Mouse (Mus musculus) erythroblast, embryonic 14.5 days (primary cell): ENCODE measurements around the gene Grem1. TPM values are rescaled to one million over a fixed set of nuclear protein-coding genes. Genes with fewer than 3 reads are reported as not detected.

ENCODE experiments used
- H3K27me3 ChIP-seq: 2 replicates; pipeline ENCODE4 v1.6.1; 2012; ENCODE audit warnings: inconsistent platforms; ENCODE audit not compliant: control insufficient read depth
- H3K36me3 ChIP-seq: 2 replicates; pipeline ENCODE4 v1.6.1; 2012; ENCODE audit warnings: mild to moderate bottlenecking, inconsistent platforms; ENCODE audit not compliant: control insufficient read depth
- H3K4me1 ChIP-seq: 2 replicates; pipeline ENCODE4 v1.6.1; 2012; ENCODE audit warnings: inconsistent platforms; ENCODE audit not compliant: control insufficient read depth
- H3K4me3 ChIP-seq: replicated peaks from 2 replicates; pipeline ENCODE3; 2012; ENCODE audit warnings: moderate library complexity, mild to moderate bottlenecking, inconsistent platforms
- H3K9me3 ChIP-seq: 2 replicates; pipeline ENCODE4 v1.6.1; 2012; ENCODE audit warnings: low read length, inconsistent platforms, mixed read lengths; ENCODE audit not compliant: control insufficient read depth
- GATA1 ChIP-seq: IDR thresholded peaks from 2 replicates; pipeline ENCODE4 v1.6.1; 2012; ENCODE audit warnings: low read length, inconsistent platforms, mixed read lengths
- TAL1 ChIP-seq: IDR thresholded peaks from 3 replicates; pipeline ENCODE4 v1.6.1; 2012; ENCODE audit warnings: low read length, inconsistent platforms, mixed read lengths
- polyA plus RNA-seq: library from polyadenylated mRNA; stranded (reverse); fragments of >175 nt; gene quantifications from 2 replicates; pipeline ENCODE4 v1.2.3, GENCODE M21; 2012

The Grem1 gene
- polyA plus RNA-seq, 1 experiment: not detected

DNA sequence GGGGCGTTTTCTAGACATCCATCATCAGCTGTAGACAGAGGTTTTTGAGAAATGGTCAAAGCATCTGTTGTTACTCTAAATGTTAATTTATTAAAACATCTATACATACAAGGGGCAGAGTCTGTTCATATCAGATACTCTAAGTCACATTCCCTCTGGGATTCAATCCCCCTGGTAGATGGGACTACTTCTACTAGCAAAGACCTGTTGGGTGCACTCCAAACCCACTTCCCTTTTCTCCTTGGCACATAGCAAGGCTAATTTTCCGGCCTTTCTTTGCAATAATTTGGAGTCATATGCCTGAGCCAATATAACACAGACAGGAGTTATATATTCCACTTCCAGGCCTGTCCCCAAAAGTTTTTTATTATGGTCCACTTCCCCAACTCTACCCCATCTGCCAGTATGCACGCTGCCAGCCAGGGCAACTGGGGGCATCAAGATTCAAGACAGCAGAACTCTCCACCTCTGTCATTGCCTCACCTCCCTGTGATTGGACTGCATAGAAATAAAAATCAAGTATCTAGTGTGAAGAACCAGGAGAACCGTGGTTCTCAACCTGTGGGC, 30.5 kb upstream of the Grem1 start:
- Histone ChIP-seq H3K4me3 (no peak overlapping the region), H3K27me3 (no peaks in the 10 kb centered on the region), H3K9me3 (no peaks in the 10 kb centered on the region), H3K4me1 (no peaks in the 10 kb centered on the region), H3K36me3 (no peaks in the 10 kb centered on the region)
- TF ChIP-seq GATA1: no peak
- no peak for TF ChIP-seq TAL1

DNA sequence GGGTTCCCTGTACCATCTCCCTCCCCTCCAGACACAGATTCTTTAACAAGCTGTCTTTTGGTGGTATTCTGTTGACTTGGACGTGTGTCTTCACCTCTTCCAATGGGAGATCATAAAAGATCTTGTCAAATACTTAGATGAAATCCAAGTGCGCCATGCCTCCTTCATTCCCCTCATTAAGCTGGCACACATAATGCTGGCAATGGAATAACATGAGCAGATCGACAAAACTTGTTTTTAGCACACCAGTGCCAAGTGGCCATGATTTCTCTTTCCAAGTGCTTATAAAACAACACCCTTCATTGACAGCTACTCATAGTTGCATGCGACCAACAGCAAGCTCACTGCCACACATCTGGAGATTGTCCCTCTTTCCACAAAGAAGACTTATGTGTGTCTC, 29.4 kb upstream of the Grem1 start:
- TF ChIP-seq TAL1 (no peak), GATA1 (no peak)
- Histone ChIP-seq H3K36me3 (no peaks in the 10 kb centered on the region), H3K9me3 (no peaks in the 10 kb centered on the region)

DNA sequence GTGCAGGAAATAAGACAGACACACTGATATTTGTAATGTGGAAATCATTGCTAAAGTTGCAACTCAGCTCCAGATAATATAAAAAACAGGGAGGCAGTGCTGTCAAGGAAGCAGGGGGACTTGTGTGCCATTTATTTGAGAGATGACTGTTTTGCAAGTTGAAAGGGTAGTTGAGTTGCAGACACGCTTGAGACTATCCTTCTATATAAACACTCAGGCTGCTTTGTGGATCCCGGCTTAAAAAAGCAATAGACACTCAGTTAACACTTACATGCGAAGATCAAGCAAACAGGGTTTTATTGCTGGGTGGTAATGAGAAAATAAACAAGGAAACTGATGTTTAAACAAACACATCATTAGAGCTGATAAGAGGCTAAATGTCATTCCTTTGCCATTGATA, 26.4 kb upstream of the Grem1 start:
- Histone ChIP-seq H3K4me3 (no peak overlapping the region), H3K9me3 (no peaks in the 10 kb centered on the region), H3K36me3 (no peaks in the 10 kb centered on the region), H3K27me3 (no peaks in the 10 kb centered on the region), H3K4me1 (no peaks in the 10 kb centered on the region)
- TF ChIP-seq GATA1 (no peak), TAL1 (no peak)

More for the DNA sequence above, 29.4 kb upstream of the Grem1 start:
- Histone ChIP-seq H3K4me1 (no peaks in the 10 kb centered on the region), H3K4me3 (no peak overlapping the region), H3K27me3 (no peaks in the 10 kb centered on the region)

DNA sequence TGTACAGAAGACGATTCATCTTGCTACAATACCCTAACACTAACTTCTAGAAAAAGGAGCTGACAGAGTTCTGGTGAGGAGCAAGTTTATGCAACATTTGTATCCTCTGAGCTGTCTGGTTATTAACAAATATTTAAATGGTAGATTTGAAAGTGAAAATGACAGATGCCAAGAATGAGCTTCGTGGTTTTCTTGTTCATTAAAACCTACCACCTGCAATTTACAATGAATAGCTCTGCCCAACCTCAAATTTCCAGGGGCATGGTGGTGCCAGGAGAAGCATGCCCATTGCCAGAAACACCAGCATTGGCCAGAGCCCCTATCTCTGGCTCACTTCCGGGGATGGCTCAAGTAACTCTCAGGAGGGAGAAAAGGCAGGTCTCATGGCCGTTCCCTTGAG, 23.1 kb upstream of the Grem1 start:
- Histone ChIP-seq H3K27me3 (no peaks in the 10 kb centered on the region), H3K9me3 (no peaks in the 10 kb centered on the region), H3K4me3 (no peak overlapping the region), H3K36me3 (no peaks in the 10 kb centered on the region), H3K4me1 (no peaks in the 10 kb centered on the region)
- TF ChIP-seq TAL1 (no peak), GATA1 (no peak)

DNA sequence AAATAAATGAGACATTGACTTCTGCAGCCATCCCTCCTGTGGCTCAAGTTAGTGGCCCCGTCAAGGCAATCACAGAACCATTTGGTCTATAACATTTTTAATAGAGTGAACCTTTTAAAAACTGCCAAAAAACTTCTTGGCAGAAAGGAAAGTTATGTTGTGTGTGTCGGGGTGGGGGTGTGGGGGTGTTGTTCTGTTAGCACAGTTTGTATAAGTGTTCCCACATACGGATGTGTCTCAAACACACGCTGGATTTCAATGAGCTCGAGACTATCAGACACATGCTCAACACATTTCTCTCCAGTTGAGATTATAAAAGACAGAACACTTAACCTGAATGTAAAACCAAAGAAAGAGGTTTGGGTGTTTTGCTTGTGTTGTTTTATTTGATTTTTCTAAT, 22.7 kb upstream of the Grem1 start:
- Histone ChIP-seq H3K9me3 (no peaks in the 10 kb centered on the region), H3K4me1 (no peaks in the 10 kb centered on the region), H3K36me3 (no peaks in the 10 kb centered on the region), H3K27me3 (no peaks in the 10 kb centered on the region), H3K4me3 (no peak overlapping the region)
- TF ChIP-seq TAL1 (no peak), GATA1 (no peak)

DNA sequence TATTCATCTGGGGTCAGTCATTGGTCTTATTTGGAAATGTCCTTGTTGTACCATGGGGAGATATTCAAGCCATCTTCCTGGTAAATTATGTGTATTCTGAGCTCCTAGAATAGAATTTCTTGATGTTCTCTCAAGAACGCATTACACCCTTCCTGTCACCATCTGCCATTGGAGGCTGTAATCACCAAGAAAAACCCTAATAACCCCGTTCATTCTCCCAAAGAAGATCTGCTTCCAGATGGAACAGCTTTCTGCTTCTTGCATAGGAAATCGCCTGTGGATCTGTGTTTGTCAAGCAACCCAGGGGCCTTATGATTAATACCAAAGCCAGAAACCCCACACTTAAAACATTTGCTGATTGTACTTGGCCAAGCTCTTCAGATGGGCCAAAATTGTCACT, 20.9 kb upstream of the Grem1 start:
- no peaks in the 10 kb centered on the region for H3K9me3 ChIP-seq

DNA sequence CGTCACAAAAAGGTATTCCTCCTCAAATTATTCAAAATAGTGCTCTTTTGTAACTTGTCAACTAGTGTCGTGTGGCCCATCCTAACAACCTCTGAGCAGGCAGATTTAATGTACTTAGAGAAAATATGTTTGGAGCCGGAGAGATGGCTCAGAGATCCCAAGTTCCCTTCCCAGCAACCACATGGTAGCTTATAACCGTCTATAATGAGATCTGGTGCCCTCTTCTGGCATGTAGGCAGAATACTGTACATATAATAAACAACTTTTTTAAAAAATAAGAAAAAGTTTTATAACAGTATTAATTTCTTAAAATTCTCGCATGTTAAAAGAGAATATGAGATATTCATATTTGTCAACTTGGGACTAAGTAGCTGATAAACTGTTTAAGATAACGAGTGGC, 19.6 kb upstream of the Grem1 start:
- no peaks in the 10 kb centered on the region for H3K36me3 ChIP-seq

More for the DNA sequence above, 20.9 kb upstream of the Grem1 start:
- Histone ChIP-seq H3K36me3 (no peaks in the 10 kb centered on the region), H3K4me1 (no peaks in the 10 kb centered on the region), H3K4me3 (no peak overlapping the region), H3K27me3 (no peaks in the 10 kb centered on the region)
- TF ChIP-seq GATA1 (no peak), TAL1 (no peak)

DNA sequence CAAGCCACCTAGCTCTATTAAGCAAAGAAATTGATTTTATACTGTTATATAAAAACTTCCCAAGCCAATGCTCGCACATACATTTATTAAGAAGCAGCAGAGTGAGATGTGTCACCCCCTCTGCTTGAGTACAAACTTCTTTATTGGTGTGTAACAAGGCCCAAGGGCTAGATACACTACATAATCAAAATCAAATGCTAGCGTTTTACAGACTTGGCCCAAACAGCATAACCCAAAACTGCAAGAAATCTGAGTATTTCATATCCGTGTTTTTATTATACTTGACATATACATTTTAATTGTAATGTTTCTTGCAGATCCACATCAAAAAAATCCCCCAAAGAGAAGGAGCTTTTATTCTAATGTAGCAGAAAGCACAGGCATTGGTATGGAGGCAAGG, 17.9 kb upstream of the Grem1 start:
- Histone ChIP-seq H3K4me3 (no peak overlapping the region), H3K4me1 (no peaks in the 10 kb centered on the region), H3K9me3 (no peaks in the 10 kb centered on the region), H3K36me3 (no peaks in the 10 kb centered on the region), H3K27me3 (no peaks in the 10 kb centered on the region)
- no peak for TF ChIP-seq TAL1
- no peak for TF ChIP-seq GATA1

More for the DNA sequence above, 19.6 kb upstream of the Grem1 start:
- no peaks in the 10 kb centered on the region for H3K4me1 ChIP-seq
- no peaks in the 10 kb centered on the region for H3K9me3 ChIP-seq
- TF ChIP-seq GATA1: no peak
- TF ChIP-seq TAL1: no peak
- H3K27me3 ChIP-seq: no peaks in the 10 kb centered on the region
- no peak overlapping the region for H3K4me3 ChIP-seq

DNA sequence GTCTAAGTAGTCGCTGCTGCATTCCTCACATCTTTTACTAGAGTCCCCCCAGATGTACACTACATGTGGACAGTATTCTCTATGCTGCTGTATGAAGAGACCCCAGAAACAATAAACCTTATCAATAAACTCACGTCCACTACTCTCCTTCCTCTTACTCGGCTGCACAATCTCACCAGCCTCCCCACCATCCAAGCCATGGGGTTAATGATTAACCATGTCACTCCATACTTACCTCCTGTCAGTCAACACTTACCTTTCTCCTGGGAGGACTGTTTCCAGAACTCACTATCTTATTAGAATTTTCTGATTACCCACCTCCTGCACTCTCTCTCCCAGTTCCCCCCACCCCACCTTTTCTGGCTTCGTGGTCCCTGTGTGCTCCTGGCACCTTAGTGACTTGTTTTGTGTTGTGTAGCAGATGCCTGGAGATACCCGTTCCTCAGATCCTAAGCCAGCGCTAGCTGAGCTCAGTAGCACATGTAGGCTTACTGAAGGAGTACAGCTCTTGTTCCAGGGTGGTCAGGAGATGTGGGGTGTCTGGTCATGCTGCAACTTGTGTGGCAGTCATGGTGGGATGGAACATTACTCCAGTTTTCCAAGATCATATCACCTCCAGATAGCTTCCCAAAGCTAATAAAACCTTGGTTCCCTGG, 15.8 kb upstream of the Grem1 start:
- TF ChIP-seq TAL1: no peak
- TF ChIP-seq GATA1: no peak
- Histone ChIP-seq H3K4me1 (no peaks in the 10 kb centered on the region), H3K4me3 (no peak overlapping the region)

More for the DNA sequence above, 15.8 kb upstream of the Grem1 start:
- no peaks in the 10 kb centered on the region for H3K36me3 ChIP-seq
- H3K27me3 ChIP-seq: no peaks in the 10 kb centered on the region
- H3K9me3 ChIP-seq: no peaks in the 10 kb centered on the region
